Mouse (Mus musculus) right cerebral cortex, adult 2 months (tissue): ENCODE measurements at regions not wholly inside any gene's neighbourhood (a gene's known extent, or its start where the extent isn't known, plus 50 kb on each side); places are given as distances from the start of the nearest gene placed in this dataset.

ENCODE experiments used
- DNase-seq, 2 experiments: peaks; one replicate each; pipeline ENCODE4 v3.0.0; 2021 to 2022; ENCODE audit warnings: low spot score in 2 of 2

- DNase-seq = no peak
These were observed 74.3 kb upstream of the Astn2 start for GRCm38 (mm10) chr4:66478601-66479217.
